Comparison of ENCODE assay signal across 17 mouse cellular contexts in genomic region chr12:75671759-75672315, GRCm38 (mm10). TPM values are rescaled to one million over a fixed set of nuclear protein-coding genes. Genes with fewer than 3 reads are reported as not detected.
DNase-seq lines count a peak whose midpoint lies in the region; ATAC-seq and TF ChIP-seq lines count a peak whose summit lies in the region.
"Had no signal": no experiment of that assay in that cellular context is flagged by ENCODE, and none has a peak within 500 bp of the region (broad histone marks: within the 10 kb centered on the region; RNA-seq: fewer than 3 reads in every experiment).

No protein-coding gene starts in this region.

- H3K27me3 ChIP-seq in kidney, embryonic 16.5 days (ENCODE audit: insufficient read depth, low read length): no peaks in the 10 kb centered on the region
- no peaks in the 10 kb centered on the region for H3K27me3 ChIP-seq in MEL (ENCODE audit: control insufficient read depth in 1 of 2, insufficient read depth in 2 of 2, low read length in 2 of 2)
- H3K27me3 ChIP-seq: forebrain, embryonic 15.5 days; heart, embryonic 15.5 days; limb, embryonic 12.5 days; neural tube, embryonic 12.5 days had no signal

- no peak for TF ChIP-seq EP300 in MEL (IDR thresholded peaks at IDR 0.05; ENCODE audit: low read depth in 1 of 2, low read length in 2 of 2)

- no peak for ATAC-seq in kidney, embryonic 16.5 days (ENCODE audit: low FRiP score, low TSS enrichment)
- ATAC-seq: forebrain, embryonic 15.5 days had no signal

- H3K4me1 ChIP-seq in kidney, embryonic 16.5 days (ENCODE audit: insufficient read depth, low read length): peaks cover 10% of the 10 kb centered on the region
- H3K4me1 ChIP-seq in MEL (ENCODE audit: control insufficient read depth in 1 of 2, insufficient read depth in 2 of 2, low read length in 2 of 2): peaks cover 0 to 12% of the 10 kb centered on the region in 2 experiments; a peak in 2 of 4 replicates

- H3K36me3 ChIP-seq in kidney, embryonic 16.5 days (ENCODE audit: insufficient read depth, low read length): no peaks in the 10 kb centered on the region
- peaks cover 0 to 21% of the 10 kb centered on the region in 2 experiments; a peak in 2 of 4 replicates for H3K36me3 ChIP-seq in MEL (ENCODE audit: control insufficient read depth in 1 of 2, insufficient read depth in 2 of 2, low read length in 2 of 2)
- H3K36me3 ChIP-seq: forebrain, embryonic 15.5 days; heart, embryonic 15.5 days; limb, embryonic 12.5 days; neural tube, embryonic 12.5 days had no signal

- TF ChIP-seq POLR2A in MEL (IDR thresholded peaks at IDR 0.05; ENCODE audit: control insufficient read depth in 1 of 2, insufficient read depth in 1 of 2, low read depth in 1 of 2, low read length in 2 of 2, poor library complexity in 1 of 2): no peak

- peak; percentile 64 for DNase-seq in kidney, adult 9 months
- DNase-seq in B cell, adult 2 months: peak; percentile 17 to 21
- peak; percentile 67 for DNase-seq in MEL (ENCODE audit: low read depth, low spot score)
- DNase-seq in kidney, postnatal 4 days: peak; percentile 20 to 36
- no peak for DNase-seq in spleen, postnatal 4 days (ENCODE audit: low spot score in 2 of 2)
- no peak for DNase-seq in layer of hippocampus, adult 9-10 months (ENCODE audit: low spot score)
- DNase-seq: adrenal gland, adult 2 months; gastrocnemius, postnatal 25 days; layer of hippocampus, postnatal 36 days; lung, postnatal 14 days had no signal

- H3K9me3 ChIP-seq in kidney, embryonic 16.5 days (ENCODE audit: low read length): no peaks in the 10 kb centered on the region
- H3K9me3 ChIP-seq in MEL (replicated peaks; ENCODE audit: insufficient read depth, low read length): no peaks in the 10 kb centered on the region
- H3K9me3 ChIP-seq: forebrain, embryonic 15.5 days; heart, embryonic 15.5 days; limb, embryonic 12.5 days; neural tube, embryonic 12.5 days had no signal

- no peak overlapping the region for H3K9ac ChIP-seq in kidney, embryonic 16.5 days (replicated peaks; ENCODE audit: low read length)
- no peak overlapping the region for H3K9ac ChIP-seq in MEL (ENCODE audit: control insufficient read depth, low read depth, low read length, poor library complexity, severe bottlenecking)
- H3K9ac ChIP-seq: forebrain, embryonic 15.5 days; heart, embryonic 15.5 days; hindbrain, embryonic 14.5 days; limb, embryonic 12.5 days; neural tube, embryonic 12.5 days had no signal

- peak; percentile 24 for TF ChIP-seq RAD21 in MEL (IDR thresholded peaks at IDR 0.05; ENCODE audit: low read depth, low read length)

- WGBS in kidney, embryonic 16.5 days: 60% methylated on average over 3 of the region's 3 CpGs

- peaks cover 26% of the 10 kb centered on the region for H3K79me2 ChIP-seq in MEL (ENCODE audit: control insufficient read depth, insufficient read depth, low read length, poor library complexity)

- no peak overlapping the region for H3K4me3 ChIP-seq in kidney, embryonic 16.5 days (ENCODE audit: low read length)
- H3K4me3 ChIP-seq in MEL (ENCODE audit: control insufficient read depth in 1 of 2, insufficient read depth in 1 of 2, low read depth in 2 of 2, low read length in 2 of 2): no peak overlapping the region
- H3K4me3 ChIP-seq: forebrain, embryonic 15.5 days; heart, embryonic 15.5 days; limb, embryonic 12.5 days; neural tube, embryonic 12.5 days had no signal

- TF ChIP-seq CTCF in MEL (IDR thresholded peaks at IDR 0.05 in 2 of 3, conservative IDR thresholded peaks at IDR 0.05 in 1 of 3; ENCODE audit: control insufficient read depth in 1 of 3, insufficient read depth in 1 of 3, low read depth in 2 of 3, low read length in 3 of 3, poor library complexity in 1 of 3, severe bottlenecking in 1 of 3): peak in 2 of 3 experiments; percentile 26 to 55; a peak in 3 of 6 replicates

- H3K4me2 ChIP-seq in kidney, embryonic 16.5 days (replicated peaks; ENCODE audit: low read depth, low read length): no peak overlapping the region
- H3K4me2 ChIP-seq: forebrain, embryonic 15.5 days; heart, embryonic 15.5 days; hindbrain, embryonic 14.5 days; limb, embryonic 12.5 days; midbrain, embryonic 11.5 days; neural tube, embryonic 12.5 days had no signal

- H3K27ac ChIP-seq in kidney, embryonic 16.5 days (ENCODE audit: low read length): no peak overlapping the region
- no peak overlapping the region for H3K27ac ChIP-seq in MEL (ENCODE audit: control insufficient read depth, low read depth, low read length)
- H3K27ac ChIP-seq: forebrain, embryonic 15.5 days; heart, embryonic 15.5 days; hindbrain, embryonic 14.5 days; limb, embryonic 12.5 days; neural tube, embryonic 12.5 days had no signal

TF ChIP-seq in MEL, 35 proteins besides CTCF, POLR2A, EP300 and RAD21:
- peak; percentile 44; the same call in 1 of the 2 replicates for TF ChIP-seq SIN3A (IDR thresholded peaks at IDR 0.05; ENCODE audit: low read length)
- peak; percentile 41; the same call in 1 of the 2 replicates for TF ChIP-seq ELF1 (IDR thresholded peaks at IDR 0.05; ENCODE audit: low read depth, low read length)
- TF ChIP-seq POLR2AphosphoS2 (IDR thresholded peaks at IDR 0.05; ENCODE audit: low read length): no peak
- TF ChIP-seq HCFC1 (IDR thresholded peaks at IDR 0.05; ENCODE audit: low read depth, low read length): no peak
- no peak for TF ChIP-seq TBP (IDR thresholded peaks at IDR 0.05; ENCODE audit: low read depth, low read length)
- 0 out of 2 replicates have a peak, but pooled peaks have one; percentile 28 for TF ChIP-seq MAX (IDR thresholded peaks at IDR 0.05; ENCODE audit: low read length)
- peak; percentile 47 for TF ChIP-seq SMC3 (IDR thresholded peaks at IDR 0.05; ENCODE audit: low read depth, low read length)
- no peak for TF ChIP-seq CHD2 (IDR thresholded peaks at IDR 0.05; ENCODE audit: low read length)

RNA-seq across cellular contexts. Expression of gene Wdr89, which starts 2.5 kb away (rescaled TPM):
- polyA plus RNA-seq in kidney, embryonic 16.5 days (2015; fragmentation: Nextera tagmentation; extraction: Ambion mirVana): 11.9 and 15.0 TPM in 2 replicates
- total RNA-seq in MEL (2012; rRNA removed): 18.5 and 31.2 TPM in 2 replicates
- 10 to 100 TPM; 10.2 to 57.8 TPM for polyA plus RNA-seq in MEL (2012; ENCODE audit: insufficient read depth in 1 of 2, insufficient read length in 2 of 2, low read depth in 1 of 2, low replicate concordance in 2 of 2, missing spikeins in 1 of 2)

Comparison
In these comparisons a context has a peak if more than half of its experiments do, and no peak if none do; other contexts are left out.
1. DNase-seq: peak in kidney, adult 9 months (single experiment), B cell, adult 2 months (2 of 2), MEL (single experiment) and kidney, postnatal 4 days (2 of 2); none in spleen, postnatal 4 days (0 of 2) and layer of hippocampus, adult 9-10 months (single experiment).